In genomic region chr10:60029387-60029786, GRCm38 (mm10) we compare ENCODE assay signal across 13 mouse cellular contexts.
"Had no signal": no experiment of that assay in that cellular context is flagged by ENCODE, and none has a peak within 500 bp of the region (broad histone marks: within the 10 kb centered on the region; RNA-seq: fewer than 3 reads in every experiment).

No protein-coding gene starts in this region.

- DNase-seq: liver; liver, embryonic 13.5 days; liver, postnatal 0 days; lung, postnatal 36 days; right cerebral cortex, postnatal 14 days; thymus, postnatal 36 days had no signal

- H3K36me3 ChIP-seq: limb, embryonic 12.5 days; liver, embryonic 13.5 days; lung, embryonic 15.5 days; midbrain, embryonic 10.5 days; neural tube, embryonic 13.5 days; stomach, embryonic 15.5 days had no signal

- H3K4me2 ChIP-seq: limb, embryonic 12.5 days; liver, embryonic 13.5 days; lung, embryonic 15.5 days; neural tube, embryonic 13.5 days; stomach, embryonic 15.5 days had no signal

- H3K27me3 ChIP-seq: limb, embryonic 12.5 days; liver, embryonic 13.5 days; lung, embryonic 15.5 days; neural tube, embryonic 13.5 days; stomach, embryonic 15.5 days had no signal

- H3K9me3 ChIP-seq: limb, embryonic 12.5 days; liver, embryonic 13.5 days; lung, embryonic 15.5 days; midbrain, embryonic 10.5 days; neural tube, embryonic 13.5 days; stomach, embryonic 15.5 days had no signal

- H3K27ac ChIP-seq: layer of hippocampus, adult 2 months; liver, embryonic 13.5 days; lung, embryonic 15.5 days; midbrain, embryonic 10.5 days had no signal

- ATAC-seq: intestine, embryonic 16.5 days; liver, postnatal 0 days had no signal

- H3K4me1 ChIP-seq: liver, embryonic 13.5 days had no signal

- H3K4me3 ChIP-seq: layer of hippocampus, adult 2 months; limb, embryonic 12.5 days; liver, embryonic 13.5 days; lung, embryonic 15.5 days; midbrain, embryonic 10.5 days; neural tube, embryonic 13.5 days; stomach, embryonic 15.5 days had no signal

- H3K9ac ChIP-seq: limb, embryonic 12.5 days; liver, embryonic 13.5 days; liver, postnatal 0 days; lung, embryonic 15.5 days; stomach, embryonic 15.5 days had no signal
